Mouse (Mus musculus) gastrocnemius, adult 2 months (tissue): ENCODE results near the gene Rab43. TPM values are rescaled to one million over a fixed set of nuclear protein-coding genes. Genes with fewer than 3 reads are reported as not detected.

Experiments
- DNase-seq: peaks from one replicate; pipeline ENCODE4 v3.0.0; 2022
- H3K27ac ChIP-seq: fragments of 200-600 bp; 2 replicates; pipeline ENCODE4 v1.8.1; 2022; ENCODE audit warnings: mild to moderate bottlenecking
- H3K4me3 ChIP-seq: fragments of 200-600 bp; 2 replicates; pipeline ENCODE4 v1.8.1; 2022; ENCODE audit warnings: mild to moderate bottlenecking, moderate library complexity
- CTCF ChIP-seq: fragments of 200-600 bp; IDR thresholded peaks from 2 replicates; pipeline ENCODE4 v1.8.1; 2022; ENCODE audit warnings: antibody characterized with exemption, mild to moderate bottlenecking, moderate library complexity
- intact Hi-C: fragments of 180-260 bp; cut with DNase I; formaldehyde crosslinking; loops from one replicate; pipeline ENCODE4 v1.15.1; 2025
- total RNA-seq, 2 experiments: library from RNA; stranded (reverse); gene quantifications; 2 replicates each; pipeline ENCODE4 v1.2.3; 2021

The Rab43 gene
- total RNA-seq, 2 experiments from 2014 or later: 3.9 to 4.9 TPM

- Histone ChIP-seq H3K27ac (no peak overlapping the region), H3K4me3 (no peak overlapping the region)
- intact Hi-C loops: no loop called here
- no peak for TF ChIP-seq CTCF
- DNase-seq: no peak
Observed at GRCm38 (mm10) chr6:87739898-87740297, 72.1 kb downstream of the Rab43 start.

Other genes starting within 250 kb of the Rab43 start
- gene Prokr1, start 221.4 kb downstream of the Rab43 start, total RNA-seq: 1 to 10 TPM; 2.1 to 2.7 TPM
- 1 to 10 TPM; 2.0 to 2.7 TPM for gene Aplf, start 140.0 kb downstream of the Rab43 start, total RNA-seq
- under 1 TPM; 0.70 to 0.82 TPM for gene Efcc1, start 81.3 kb downstream of the Rab43 start, total RNA-seq
- not detected for gene Gp9, start 34.1 kb downstream of the Rab43 start, total RNA-seq
- 1 to 10 TPM in 1 of 2 experiments, under 1 TPM in 1; 0.45 to 1.7 TPM for gene Gm45140, start 23.6 kb upstream of the Rab43 start, total RNA-seq
- gene Isy1, start 26.6 kb upstream of the Rab43 start, total RNA-seq: 10 to 100 TPM; 17.7 to 21.1 TPM
- 100 to 1,000 TPM; 475 to 511 TPM for gene Cnbp, start 38.9 kb upstream of the Rab43 start, total RNA-seq
- gene Copg1, start 75.7 kb upstream of the Rab43 start, total RNA-seq: 10 to 100 TPM; 29.2 to 34.4 TPM
- gene Hmces, start 101.8 kb upstream of the Rab43 start, total RNA-seq: 1 to 10 TPM; 5.9 to 6.4 TPM
- gene H1fx, start 169.5 kb upstream of the Rab43 start, total RNA-seq: 1 to 10 TPM in 1 of 2 experiments, under 1 TPM in 1; 0.99 to 1.6 TPM
- gene Rab7, start 233.1 kb upstream of the Rab43 start, total RNA-seq: 100 to 1,000 TPM; 320 to 401 TPM